Mouse (Mus musculus) B cell, adult 2 months (primary cell): ENCODE data around the gene Mme.

ENCODE experiments used
- DNase-seq, 2 experiments: peaks; one replicate each; pipeline ENCODE4 v3.0.0; 2022

The Mme gene

DNA sequence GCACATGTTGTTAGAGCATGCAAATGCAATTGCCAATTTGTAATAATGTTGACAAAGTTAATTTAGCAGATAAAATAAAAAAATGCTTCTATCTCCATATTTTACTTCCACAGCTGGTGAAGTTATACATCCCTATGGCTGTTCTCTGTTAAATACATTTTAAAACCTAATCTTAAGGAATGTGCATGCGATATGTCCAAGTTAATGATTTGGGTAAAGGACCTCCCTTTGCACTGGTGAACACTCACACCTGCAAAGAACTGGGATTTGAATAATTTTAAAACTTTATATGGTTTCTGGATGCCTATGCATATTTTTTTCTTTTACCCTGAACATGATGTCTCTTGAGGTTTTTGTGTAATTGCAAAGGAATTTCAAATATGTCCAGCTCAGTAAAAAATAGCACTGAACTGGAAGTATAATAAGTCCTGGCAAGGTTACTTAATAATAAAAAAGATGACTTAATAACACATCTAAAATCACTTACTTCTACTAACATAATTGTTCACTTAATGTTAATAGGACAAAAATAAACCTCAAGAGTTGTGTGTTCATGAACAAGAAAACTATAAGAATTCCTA lies 110.4 kb downstream of the Mme start:
- no peak for DNase-seq

GRCm38 (mm10) chr3:63359512-63359911 lies 118.2 kb downstream of the Mme start:
- DNase-seq: no peak

- no peak for DNase-seq
Observed at GRCm38 (mm10) chr3:63384989-63385388, 143.7 kb downstream of the Mme start.

- no peak for DNase-seq
Observed at GRCm38 (mm10) chr3:63390774-63391173, 149.4 kb downstream of the Mme start.

- DNase-seq: no peak
Observed at GRCm38 (mm10) chr3:63391348-63391747, 150.0 kb downstream of the Mme start.

DNA sequence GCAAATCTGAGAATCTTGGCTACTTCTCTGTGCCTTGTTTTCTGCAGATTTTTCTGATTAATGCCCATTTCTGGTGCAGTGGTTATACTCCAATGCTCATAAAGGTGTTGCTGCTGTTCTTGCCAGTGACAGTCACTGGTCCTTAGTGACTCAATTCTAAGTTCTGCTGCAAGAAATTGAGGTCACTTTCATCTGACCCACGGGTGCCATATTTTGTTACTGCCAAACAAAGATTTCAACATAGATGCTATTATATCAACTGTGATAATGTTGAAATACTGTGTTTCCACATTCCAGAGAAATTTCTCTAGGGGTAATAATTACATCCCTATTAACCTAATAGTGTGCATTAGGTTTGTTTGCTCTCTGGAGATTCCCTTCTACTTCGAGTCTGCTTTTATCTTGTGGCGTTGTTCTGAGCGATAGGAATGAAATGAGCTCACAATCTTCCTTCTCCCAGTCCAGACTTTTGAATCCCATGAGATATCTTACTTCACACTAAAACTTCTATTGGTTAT lies 153.1 kb downstream of the Mme start:
- no peak for DNase-seq

DNA sequence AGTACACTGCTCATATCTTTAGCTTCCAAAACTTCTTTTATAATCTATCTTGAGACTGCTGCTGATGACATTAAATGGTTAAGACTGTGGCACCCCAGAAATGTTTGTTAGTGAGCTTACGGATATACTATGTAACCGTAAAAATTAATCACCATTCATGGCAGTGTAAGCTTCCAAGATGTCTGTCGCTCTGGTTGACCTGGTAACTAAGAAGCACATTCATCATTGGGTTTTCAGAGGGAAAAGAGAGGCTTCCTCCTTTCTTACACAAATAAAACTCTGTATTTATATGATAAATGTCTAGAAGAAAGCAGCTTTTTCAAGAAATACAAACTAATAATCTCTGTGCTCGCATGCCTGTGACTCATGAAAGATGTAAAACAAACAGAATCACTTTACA lies 156.8 kb downstream of the Mme start:
- DNase-seq: no peak

DNA sequence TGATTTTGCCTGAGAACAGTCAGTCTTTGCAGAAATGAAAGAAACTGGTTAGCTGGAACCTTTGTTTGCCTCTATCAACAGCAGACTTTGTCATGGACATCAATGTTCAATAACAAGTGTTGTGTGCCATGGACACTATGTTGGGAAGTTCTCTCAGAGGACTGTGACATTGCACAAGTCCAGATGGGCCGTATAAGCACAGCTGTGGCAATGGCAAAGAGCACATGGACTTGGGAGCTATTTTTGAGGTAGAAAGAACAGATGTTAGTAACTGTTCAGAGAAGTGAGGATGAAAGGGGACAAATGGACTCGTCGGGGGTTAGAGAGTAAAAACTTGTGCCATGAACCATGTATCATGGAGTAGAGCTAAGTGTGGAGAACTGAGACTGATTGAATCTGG lies 165.1 kb downstream of the Mme start:
- no peak for DNase-seq

DNA sequence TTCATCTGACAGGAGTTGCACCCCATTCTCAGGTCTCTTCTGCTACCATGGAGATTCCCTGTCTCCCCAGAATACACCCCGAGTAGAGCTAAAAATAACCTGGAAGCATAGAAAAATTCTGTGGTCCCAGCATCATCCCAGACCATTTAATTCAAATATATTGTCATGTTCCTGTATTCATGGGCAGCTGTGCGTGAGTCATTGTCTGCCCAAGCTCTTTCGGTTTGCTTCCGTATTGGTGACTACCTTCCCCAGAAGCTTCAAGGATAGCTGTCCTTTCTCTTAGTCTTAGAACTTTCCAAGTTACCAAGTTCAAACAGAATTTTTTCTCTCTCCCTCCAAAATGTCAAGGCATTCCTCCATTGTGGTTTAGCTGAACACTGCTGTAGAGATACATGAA lies 169.7 kb downstream of the Mme start:
- DNase-seq: no peak

DNA sequence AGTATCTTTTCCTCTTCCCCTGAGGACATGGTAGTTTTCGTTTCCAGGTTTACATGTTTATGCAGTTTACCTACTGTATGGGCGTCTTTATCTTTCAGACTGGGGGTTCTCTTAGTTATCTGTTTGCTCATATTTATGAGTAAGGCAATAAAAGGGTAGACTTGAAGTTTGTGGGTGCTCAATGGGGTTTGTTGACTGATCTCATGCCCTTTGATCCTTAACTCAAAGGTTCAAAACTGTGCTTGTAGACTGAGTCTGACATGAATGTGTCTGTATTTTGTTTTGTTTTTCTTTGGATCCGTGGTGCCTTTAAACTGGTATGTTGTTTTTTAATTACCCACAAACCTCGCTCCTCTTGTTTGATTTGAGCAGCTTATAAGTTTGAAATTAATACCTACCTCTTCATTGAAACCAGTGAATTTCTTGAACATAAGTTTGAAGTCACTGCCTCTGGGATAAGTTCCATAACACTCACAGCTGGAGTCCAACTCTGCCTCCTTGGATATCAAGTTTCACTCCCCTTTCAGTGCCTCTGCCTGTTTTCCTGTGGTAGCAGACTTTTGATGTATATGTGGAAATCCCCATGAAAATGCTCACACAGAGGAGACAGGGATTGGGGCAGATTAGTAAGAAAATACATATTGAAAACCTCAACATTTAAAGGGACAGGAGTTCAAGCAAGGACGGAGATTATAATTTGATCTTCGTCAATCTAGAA lies 171.0 kb downstream of the Mme start:
- no peak for DNase-seq

GRCm38 (mm10) chr3:63413046-63413911 lies 171.9 kb downstream of the Mme start:
- DNase-seq: no peak

DNA sequence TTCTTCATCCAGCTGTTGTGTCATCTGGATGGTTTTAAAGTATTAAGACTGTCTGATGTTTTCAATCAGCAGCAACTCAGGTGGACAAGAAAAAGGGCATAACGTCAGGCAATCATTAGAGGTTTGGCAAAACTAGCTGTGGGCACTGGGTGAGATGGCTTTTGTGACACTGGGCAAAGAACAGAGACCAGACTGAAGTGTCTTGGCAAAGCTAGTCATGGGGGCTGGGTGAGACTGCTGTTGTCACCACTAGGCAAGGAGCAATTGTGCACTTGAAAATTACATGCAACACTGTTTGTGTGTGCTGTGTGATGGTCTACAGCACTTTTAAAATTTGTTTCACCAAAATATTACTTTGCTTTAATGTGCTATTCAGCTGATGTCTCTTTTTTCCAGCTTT lies 175.9 kb downstream of the Mme start:
- no peak for DNase-seq

DNA sequence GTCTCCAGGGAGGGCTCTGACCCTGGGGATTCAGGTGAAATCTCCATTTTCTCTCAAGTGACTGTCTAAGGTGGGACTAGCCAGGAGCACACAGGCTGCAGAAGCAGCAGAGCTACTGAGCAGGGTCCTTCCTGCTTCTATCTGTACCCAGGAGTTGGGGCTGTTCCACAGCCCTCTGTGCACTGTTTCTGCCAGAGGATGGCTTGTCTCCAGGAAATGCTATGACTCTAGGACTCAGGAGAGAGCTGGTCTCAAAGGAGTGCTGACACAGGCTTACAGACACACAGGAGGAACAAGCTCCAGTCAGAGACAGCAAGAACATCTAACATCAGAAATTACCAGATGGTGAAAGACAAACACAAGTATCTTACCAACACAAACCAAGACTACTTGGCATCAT lies 176.4 kb downstream of the Mme start:
- DNase-seq: no peak

- DNase-seq: no peak
Observed at GRCm38 (mm10) chr3:63423552-63423951, 182.2 kb downstream of the Mme start.
